9 mouse cellular contexts compared by ENCODE assay signal in genomic region chr17:15535943-15536342, GRCm38 (mm10). TPM values are rescaled to one million over a fixed set of nuclear protein-coding genes. Genes with fewer than 3 reads are reported as not detected.
DNase-seq lines count a peak whose midpoint lies in the region; ATAC-seq and TF ChIP-seq lines count a peak whose summit lies in the region.
"Had no signal": no experiment of that assay in that cellular context is flagged by ENCODE, and none has a peak within 500 bp of the region (broad histone marks: within the 10 kb centered on the region; RNA-seq: fewer than 3 reads in every experiment).

No protein-coding gene starts in this region.

- H3K27me3 ChIP-seq in heart, embryonic 13.5 days (replicated peaks): peaks cover 35% of the 10 kb centered on the region
- peaks cover 4% of the 10 kb centered on the region; the same call in 1 of the 2 replicates for H3K27me3 ChIP-seq in hindbrain, embryonic 16.5 days (replicated peaks; ENCODE audit: control insufficient read depth, insufficient read depth, low read length)
- H3K27me3 ChIP-seq in midbrain, embryonic 13.5 days: peaks cover 18% of the 10 kb centered on the region

- H3K4me1 ChIP-seq in heart, embryonic 13.5 days: peaks cover 12% of the 10 kb centered on the region
- peaks cover 7% of the 10 kb centered on the region for H3K4me1 ChIP-seq in bone marrow macrophage, adult 2 months (ENCODE audit: control insufficient read depth, insufficient read depth, low read length)
- no peaks in the 10 kb centered on the region for H3K4me1 ChIP-seq in hindbrain, embryonic 16.5 days (ENCODE audit: control insufficient read depth, insufficient read depth, low read depth, low read length)
- 0 out of 2 replicates have a peak, but pooled peaks cover 3% of the 10 kb centered on the region for H3K4me1 ChIP-seq in midbrain, embryonic 13.5 days (replicated peaks)

- DNase-seq in heart, postnatal 36 days: no peak
- no peak for DNase-seq in layer of hippocampus, postnatal 10 days (ENCODE audit: low spot score in 2 of 2)
- DNase-seq in urinary bladder, postnatal 25 days (ENCODE audit: low spot score): no peak
- DNase-seq in ovary, postnatal 36 days (ENCODE audit: low spot score): no peak
- DNase-seq: thymus, adult 2 months had no signal

- intact Hi-C loops in heart, postnatal 36 days (cut with DNase I): no loop called here

- TF ChIP-seq POLR2A in bone marrow macrophage, adult 2 months (IDR thresholded peaks at IDR 0.05; ENCODE audit: borderline replicate concordance, low read depth, low read length): no peak

- no peak for ATAC-seq in heart, embryonic 13.5 days (ENCODE audit: extremely low read depth, insufficient number of reproducible peaks, low FRiP score, low TSS enrichment)
- ATAC-seq in hindbrain, embryonic 16.5 days: 0 out of 2 replicates have a peak, but pooled peaks have one; percentile 6
- ATAC-seq in midbrain, embryonic 13.5 days: no peak

- H3K4me2 ChIP-seq in heart, embryonic 13.5 days: peak overlapping the region; percentile 92
- H3K4me2 ChIP-seq in hindbrain, embryonic 16.5 days (ENCODE audit: low read length): peak overlapping the region; percentile 83
- H3K4me2 ChIP-seq in midbrain, embryonic 13.5 days (replicated peaks): peak overlapping the region; percentile 88

- H3K9me3 ChIP-seq in heart, embryonic 13.5 days: no peaks in the 10 kb centered on the region
- no peaks in the 10 kb centered on the region for H3K9me3 ChIP-seq in hindbrain, embryonic 16.5 days (ENCODE audit: control insufficient read depth, low read length)
- no peaks in the 10 kb centered on the region for H3K9me3 ChIP-seq in midbrain, embryonic 13.5 days

- H3K36me3 ChIP-seq in heart, embryonic 13.5 days: no peaks in the 10 kb centered on the region
- no peaks in the 10 kb centered on the region for H3K36me3 ChIP-seq in hindbrain, embryonic 16.5 days (ENCODE audit: control insufficient read depth, insufficient read depth, low read length)
- H3K36me3 ChIP-seq in midbrain, embryonic 13.5 days: no peaks in the 10 kb centered on the region

- H3K9ac ChIP-seq in heart, embryonic 13.5 days: peak overlapping the region; percentile 75
- H3K9ac ChIP-seq in hindbrain, embryonic 16.5 days (ENCODE audit: low read depth, low read length): no peak overlapping the region
- H3K9ac ChIP-seq in midbrain, embryonic 13.5 days (replicated peaks): peak overlapping the region; percentile 73

- H3K4me3 ChIP-seq in heart, embryonic 13.5 days: peak overlapping the region; percentile 60
- peak overlapping the region; percentile 50 for H3K4me3 ChIP-seq in bone marrow macrophage, adult 2 months (ENCODE audit: insufficient read depth, low read length)
- peak overlapping the region; percentile 47 for H3K4me3 ChIP-seq in hindbrain, embryonic 16.5 days (ENCODE audit: low read length)
- H3K4me3 ChIP-seq in midbrain, embryonic 13.5 days (replicated peaks): peak overlapping the region; percentile 51

- no peak overlapping the region for H3K27ac ChIP-seq in heart, embryonic 13.5 days (replicated peaks)
- H3K27ac ChIP-seq in bone marrow macrophage, adult 2 months (ENCODE audit: insufficient read depth, low read depth, low read length): no peak overlapping the region
- no peak overlapping the region for H3K27ac ChIP-seq in hindbrain, embryonic 16.5 days (ENCODE audit: low read depth, low read length)
- no peak overlapping the region for H3K27ac ChIP-seq in midbrain, embryonic 13.5 days

- no peak for TF ChIP-seq CTCF in bone marrow macrophage, adult 2 months (IDR thresholded peaks at IDR 0.05; ENCODE audit: low read depth, low read length)

- WGBS in heart, embryonic 13.5 days: 18% methylated on average over 8 of the region's 8 CpGs
- WGBS in hindbrain, embryonic 16.5 days: 19% methylated on average over 8 of the region's 8 CpGs
- WGBS in midbrain, embryonic 13.5 days: 18% methylated on average over 8 of the region's 8 CpGs

RNA-seq across cellular contexts. Expression of gene Pdcd2, which starts 8.8 kb away (rescaled TPM):
- polyA plus RNA-seq in heart, embryonic 13.5 days (2015; fragmentation: Nextera tagmentation; extraction: Ambion mirVana): 27.7 and 34.7 TPM in 2 replicates
- 10 to 100 TPM; 14.8 to 19.7 TPM for total RNA-seq in heart, postnatal 36 days (2021)
- 21.9 and 32.4 TPM in 2 replicates for polyA plus RNA-seq in bone marrow macrophage, adult 2 months (2012; ENCODE audit: insufficient read depth, insufficient read length, missing spikeins)
- 49.8 and 55.0 TPM in 2 replicates for polyA plus RNA-seq in hindbrain, embryonic 16.5 days (2015; fragmentation: Nextera tagmentation; extraction: Ambion mirVana)
- 67.4 and 72.2 TPM in 2 replicates for polyA plus RNA-seq in midbrain, embryonic 13.5 days (2015; fragmentation: Nextera tagmentation; extraction: Ambion mirVana)
- 10 to 100 TPM; 21.2 to 24.8 TPM for total RNA-seq in layer of hippocampus, postnatal 10 days (2021)

RNA-seq across cellular contexts. Expression of gene Prdm9, which starts 28.2 kb away (rescaled TPM):
- polyA plus RNA-seq in heart, embryonic 13.5 days (2015; fragmentation: Nextera tagmentation; extraction: Ambion mirVana): 1.2 and 1.7 TPM in 2 replicates
- 1 to 10 TPM; 1.7 to 1.8 TPM for total RNA-seq in heart, postnatal 36 days (2021)
- 12.3 and 12.5 TPM in 2 replicates for polyA plus RNA-seq in bone marrow macrophage, adult 2 months (2012; ENCODE audit: insufficient read depth, insufficient read length, missing spikeins)
- 1.4 and 1.7 TPM in 2 replicates for polyA plus RNA-seq in hindbrain, embryonic 16.5 days (2015; fragmentation: Nextera tagmentation; extraction: Ambion mirVana)
- 3.0 and 3.6 TPM in 2 replicates for polyA plus RNA-seq in midbrain, embryonic 13.5 days (2015; fragmentation: Nextera tagmentation; extraction: Ambion mirVana)
- 1 to 10 TPM; 2.5 to 2.9 TPM for total RNA-seq in layer of hippocampus, postnatal 10 days (2021)

RNA-seq across cellular contexts. Expression of gene Tbp, which starts 36.3 kb away (rescaled TPM):
- polyA plus RNA-seq in heart, embryonic 13.5 days (2015; fragmentation: Nextera tagmentation; extraction: Ambion mirVana): 24.7 and 28.0 TPM in 2 replicates
- 10 to 100 TPM in 1 of 2 experiments, 1 to 10 TPM in 1; 8.2 to 12.8 TPM for total RNA-seq in heart, postnatal 36 days (2021)
- 29.9 and 33.7 TPM in 2 replicates for polyA plus RNA-seq in bone marrow macrophage, adult 2 months (2012; ENCODE audit: insufficient read depth, insufficient read length, missing spikeins)
- polyA plus RNA-seq in hindbrain, embryonic 16.5 days (2015; fragmentation: Nextera tagmentation; extraction: Ambion mirVana): 51.1 and 52.6 TPM in 2 replicates
- 70.6 and 74.9 TPM in 2 replicates for polyA plus RNA-seq in midbrain, embryonic 13.5 days (2015; fragmentation: Nextera tagmentation; extraction: Ambion mirVana)
- 10 to 100 TPM; 32.2 to 35.8 TPM for total RNA-seq in layer of hippocampus, postnatal 10 days (2021)

RNA-seq across cellular contexts. Expression of gene Psmb1, which starts 36.4 kb away (rescaled TPM):
- polyA plus RNA-seq in heart, embryonic 13.5 days (2015; fragmentation: Nextera tagmentation; extraction: Ambion mirVana): 194 and 219 TPM in 2 replicates
- 100 to 1,000 TPM; 123 to 127 TPM for total RNA-seq in heart, postnatal 36 days (2021)
- 146 and 150 TPM in 2 replicates for polyA plus RNA-seq in bone marrow macrophage, adult 2 months (2012; ENCODE audit: insufficient read depth, insufficient read length, missing spikeins)
- polyA plus RNA-seq in hindbrain, embryonic 16.5 days (2015; fragmentation: Nextera tagmentation; extraction: Ambion mirVana): 227 and 248 TPM in 2 replicates
- polyA plus RNA-seq in midbrain, embryonic 13.5 days (2015; fragmentation: Nextera tagmentation; extraction: Ambion mirVana): 265 and 267 TPM in 2 replicates
- total RNA-seq in layer of hippocampus, postnatal 10 days (2021): 100 to 1,000 TPM; 135 to 140 TPM
